Mouse (Mus musculus): ENCODE data around the gene Ifit3b. TPM values are rescaled to one million over a fixed set of nuclear protein-coding genes. Genes with fewer than 3 reads are reported as not detected.
"Not testable (repeated sequence)": the region's sequence is repeated elsewhere in the genome, so short reads cannot be mapped to it uniquely, and the experiment has no call there.

The Ifit3b gene
- total and polyA plus RNA-seq, 3 experiments: 0.90 to 1.4 (median 1.2) TPM

DNA sequence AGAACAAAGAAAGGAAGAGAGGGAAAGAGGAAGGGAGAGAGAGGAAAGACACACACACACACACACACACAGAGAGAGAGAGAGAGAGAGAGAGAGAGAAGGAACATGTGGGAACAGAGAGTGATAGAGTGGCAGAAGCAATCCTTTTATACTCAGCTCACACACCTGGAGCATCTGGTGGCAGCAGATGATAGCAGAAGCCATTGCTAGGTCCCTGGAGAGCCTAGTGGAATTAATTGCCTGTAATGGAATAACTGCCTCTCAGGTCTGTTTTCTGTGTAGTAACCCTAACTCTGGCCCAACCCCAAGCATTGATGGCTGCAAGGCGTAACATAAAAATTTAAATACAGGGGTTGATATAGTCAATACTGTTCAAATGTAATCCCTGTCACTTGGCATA is 36.7 kb upstream of the Ifit3b start:
- 94% methylated on average over 1 of the region's 1 CpGs for WGBS
- peaks cover 10% of the 10 kb centered on the region for H3K4me1 ChIP-seq (ENCODE audit: control insufficient read depth, insufficient read depth, low read length)
- no peaks in the 10 kb centered on the region for H3K27me3 ChIP-seq (ENCODE audit: control insufficient read depth, insufficient read depth, low read length)
- H3K27ac ChIP-seq: no peak overlapping the region
- H3K79me2 ChIP-seq (replicated peaks; ENCODE audit: control insufficient read depth, insufficient read depth, low read length): no peaks in the 10 kb centered on the region
- TF ChIP-seq POLR2A (IDR thresholded peaks at IDR 0.05; ENCODE audit: insufficient read depth, low read depth, low read length) (no peak), CTCF (IDR thresholded peaks at IDR 0.05) (no peak), EP300 (IDR thresholded peaks at IDR 0.05; ENCODE audit: insufficient read depth, low read depth, low read length) (no peak)
- peaks cover 10% of the 10 kb centered on the region for H3K36me3 ChIP-seq (ENCODE audit: control insufficient read depth, insufficient read depth, low read length)
- no peak overlapping the region for H3K9ac ChIP-seq (ENCODE audit: low read depth, low read length)
- no peak overlapping the region for H3K4me3 ChIP-seq
- DNase-seq: no peak
- intact Hi-C loops (cut with DNase I): no loop called here

DNA sequence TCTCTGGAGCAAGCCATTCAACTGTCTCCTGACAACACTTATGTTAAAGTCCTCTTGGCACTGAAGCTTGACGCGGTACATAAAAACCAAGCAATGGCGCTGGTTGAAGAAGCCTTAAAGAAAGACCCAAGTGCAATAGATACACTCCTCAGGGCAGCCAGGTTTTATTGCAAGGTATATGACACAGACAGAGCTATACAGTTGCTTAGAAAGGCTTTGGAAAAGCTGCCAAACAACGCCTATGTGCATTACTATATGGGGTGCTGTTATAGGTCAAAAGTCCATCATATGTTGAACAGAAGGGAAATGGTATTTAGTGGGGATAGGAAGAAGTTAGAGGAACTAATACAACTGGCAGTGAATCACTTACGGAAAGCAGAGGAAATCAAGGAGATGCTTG is 34.1 kb upstream of the Ifit3b start:
- no peak overlapping the region for H3K27ac ChIP-seq
- intact Hi-C loops (cut with DNase I): no loop called here
- TF ChIP-seq POLR2A (IDR thresholded peaks at IDR 0.05; ENCODE audit: insufficient read depth, low read depth, low read length) (no peak), CTCF (IDR thresholded peaks at IDR 0.05) (no peak), EP300 (IDR thresholded peaks at IDR 0.05; ENCODE audit: insufficient read depth, low read depth, low read length) (no peak)
- H3K36me3 ChIP-seq (ENCODE audit: control insufficient read depth, insufficient read depth, low read length): peaks cover 10% of the 10 kb centered on the region
- no peaks in the 10 kb centered on the region for H3K27me3 ChIP-seq (ENCODE audit: control insufficient read depth, insufficient read depth, low read length)
- H3K4me1 ChIP-seq (ENCODE audit: control insufficient read depth, insufficient read depth, low read length): peaks cover 10% of the 10 kb centered on the region
- no peak overlapping the region for H3K4me3 ChIP-seq
- H3K79me2 ChIP-seq (replicated peaks; ENCODE audit: control insufficient read depth, insufficient read depth, low read length): no peaks in the 10 kb centered on the region
- H3K9ac ChIP-seq (ENCODE audit: low read depth, low read length): no peak overlapping the region
- no peak for DNase-seq
- 90% methylated on average over 5 of the region's 5 CpGs for WGBS

DNA sequence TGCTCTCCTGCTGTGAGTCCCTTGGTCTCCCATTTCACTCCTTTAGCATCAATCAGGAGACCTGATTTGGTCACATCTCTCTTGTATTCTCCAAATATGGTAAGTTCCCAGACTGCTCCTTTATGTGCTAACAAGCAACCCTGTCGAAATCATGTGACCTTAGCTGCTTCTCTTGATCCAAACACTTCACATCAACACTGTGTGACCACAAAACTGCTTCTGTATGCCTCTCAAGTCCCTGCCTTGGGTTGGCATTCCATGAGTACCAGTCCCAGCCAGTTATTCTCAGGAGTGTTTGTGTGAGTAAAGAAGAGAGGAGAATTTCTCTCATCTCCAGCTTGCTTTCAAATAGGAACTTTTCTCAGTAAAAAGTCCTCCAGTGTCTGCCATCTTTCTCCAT is 30.6 kb upstream of the Ifit3b start:
- Histone ChIP-seq H3K4me3 (no peak overlapping the region), H3K4me1 (ENCODE audit: control insufficient read depth, insufficient read depth, low read length) (no peaks in the 10 kb centered on the region), H3K36me3 (ENCODE audit: control insufficient read depth, insufficient read depth, low read length) (peaks cover 9% of the 10 kb centered on the region), H3K27me3 (ENCODE audit: control insufficient read depth, insufficient read depth, low read length) (no peaks in the 10 kb centered on the region), H3K79me2 (replicated peaks; ENCODE audit: control insufficient read depth, insufficient read depth, low read length) (no peaks in the 10 kb centered on the region), H3K27ac (no peak overlapping the region), H3K9ac (ENCODE audit: low read depth, low read length) (no peak overlapping the region)
- no peak for TF ChIP-seq POLR2A (IDR thresholded peaks at IDR 0.05; ENCODE audit: insufficient read depth, low read depth, low read length)
- TF ChIP-seq CTCF (IDR thresholded peaks at IDR 0.05): no peak
- TF ChIP-seq EP300 (IDR thresholded peaks at IDR 0.05; ENCODE audit: insufficient read depth, low read depth, low read length): no peak
- 60% methylated on average over 1 of the region's 1 CpGs for WGBS
- DNase-seq: no peak
- intact Hi-C loops (cut with DNase I): no loop called here

DNA sequence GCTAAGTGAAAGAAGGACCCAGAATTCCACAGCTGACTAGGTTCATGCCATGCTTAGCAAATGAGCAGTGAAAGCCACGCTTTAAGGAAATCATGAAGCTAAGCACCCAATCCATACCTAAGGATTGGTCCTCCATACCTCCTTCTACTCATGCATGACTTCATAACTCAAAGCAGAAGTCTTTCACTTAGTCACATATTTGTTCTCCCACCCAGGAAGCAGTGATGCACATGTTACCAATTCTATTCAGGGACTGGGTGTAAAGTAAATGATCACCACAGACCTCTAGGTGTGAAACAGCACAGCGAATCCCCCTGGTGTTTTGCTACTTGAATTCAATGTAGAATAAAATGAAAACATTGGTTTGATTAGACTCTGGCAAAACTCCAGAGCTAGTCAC is 25.1 kb upstream of the Ifit3b start:
- H3K27ac ChIP-seq: peak overlapping the region; percentile 70

DNA sequence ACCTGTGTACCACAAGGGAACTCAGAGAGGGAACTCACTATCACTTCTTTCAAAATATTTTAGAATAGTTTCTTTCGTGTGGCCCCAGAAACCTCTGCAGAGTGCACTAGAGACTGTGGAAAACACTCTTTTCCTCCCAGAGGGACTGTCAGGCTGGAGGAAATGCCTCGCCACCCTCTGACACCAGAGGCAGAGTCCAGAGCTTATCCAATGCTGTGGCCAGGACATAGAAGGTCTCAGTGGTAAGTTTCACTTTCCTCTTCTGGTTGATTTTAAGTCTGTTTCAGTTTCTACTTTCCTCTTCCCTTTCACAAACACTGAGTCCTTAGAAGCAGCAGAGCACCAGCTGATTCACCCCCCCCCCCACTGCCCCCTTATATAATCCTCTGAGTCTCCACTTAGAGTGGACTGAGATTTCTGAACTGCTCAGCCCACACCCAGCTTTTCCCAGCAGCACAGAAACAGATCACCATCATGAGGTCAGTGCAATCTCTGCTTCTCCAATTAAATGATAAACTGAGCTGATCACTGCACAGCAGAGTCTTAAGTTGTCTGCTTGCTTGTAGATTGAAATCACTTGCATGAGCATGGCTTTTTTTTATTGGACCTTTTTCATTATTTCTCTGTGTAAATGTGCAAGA is 24.5 kb upstream of the Ifit3b start, which contains the start of gene Ifit3:
TSS of gene Ifit3 (plus strand) at position 406 of the 641 bp plus-strand sequence.
- peak; percentile 55 to 66 for DNase-seq
- intact Hi-C loops (cut with DNase I): loop anchor here (2.0 kb wide), 1 partner anchor 30 kb away; no protein-coding TSS in a partner anchor
- peak within 1 kb of the TSS; percentile 77 for H3K9ac ChIP-seq (ENCODE audit: low read depth, low read length)
- not testable (repeated sequence) for H3K4me1 ChIP-seq (ENCODE audit: control insufficient read depth, insufficient read depth, low read length); H3K36me3 ChIP-seq (ENCODE audit: control insufficient read depth, insufficient read depth, low read length); H3K27me3 ChIP-seq (ENCODE audit: control insufficient read depth, insufficient read depth, low read length); H3K79me2 ChIP-seq (replicated peaks; ENCODE audit: control insufficient read depth, insufficient read depth, low read length)
- H3K4me3 ChIP-seq: peak within 1 kb of the TSS; percentile 10; the same call in 1 of the 2 replicates
- WGBS: 18% methylated on average over 2 of the region's 2 CpGs
- TF ChIP-seq CTCF (IDR thresholded peaks at IDR 0.05) (peak; percentile 6; the same call in 1 of the 2 replicates), POLR2A (IDR thresholded peaks at IDR 0.05; ENCODE audit: insufficient read depth, low read depth, low read length) (peak; percentile 20; the same call in 1 of the 2 replicates)
- peak within 1 kb of the TSS; percentile 70 for H3K27ac ChIP-seq

More for the DNA sequence above, 25.1 kb upstream of the Ifit3b start:
- H3K36me3 ChIP-seq (ENCODE audit: control insufficient read depth, insufficient read depth, low read length); H3K4me1 ChIP-seq (ENCODE audit: control insufficient read depth, insufficient read depth, low read length); H3K27me3 ChIP-seq (ENCODE audit: control insufficient read depth, insufficient read depth, low read length); H3K79me2 ChIP-seq (replicated peaks; ENCODE audit: control insufficient read depth, insufficient read depth, low read length); H3K9ac ChIP-seq (ENCODE audit: low read depth, low read length); H3K4me3 ChIP-seq; DNase-seq: not testable (repeated sequence)
- WGBS: 74% methylated on average over 2 of the region's 2 CpGs
- intact Hi-C loops (cut with DNase I): loop anchor here (1.0 to 2.0 kb wide), 2 partner anchors 24 to 30 kb away; no protein-coding TSS in a partner anchor

DNA sequence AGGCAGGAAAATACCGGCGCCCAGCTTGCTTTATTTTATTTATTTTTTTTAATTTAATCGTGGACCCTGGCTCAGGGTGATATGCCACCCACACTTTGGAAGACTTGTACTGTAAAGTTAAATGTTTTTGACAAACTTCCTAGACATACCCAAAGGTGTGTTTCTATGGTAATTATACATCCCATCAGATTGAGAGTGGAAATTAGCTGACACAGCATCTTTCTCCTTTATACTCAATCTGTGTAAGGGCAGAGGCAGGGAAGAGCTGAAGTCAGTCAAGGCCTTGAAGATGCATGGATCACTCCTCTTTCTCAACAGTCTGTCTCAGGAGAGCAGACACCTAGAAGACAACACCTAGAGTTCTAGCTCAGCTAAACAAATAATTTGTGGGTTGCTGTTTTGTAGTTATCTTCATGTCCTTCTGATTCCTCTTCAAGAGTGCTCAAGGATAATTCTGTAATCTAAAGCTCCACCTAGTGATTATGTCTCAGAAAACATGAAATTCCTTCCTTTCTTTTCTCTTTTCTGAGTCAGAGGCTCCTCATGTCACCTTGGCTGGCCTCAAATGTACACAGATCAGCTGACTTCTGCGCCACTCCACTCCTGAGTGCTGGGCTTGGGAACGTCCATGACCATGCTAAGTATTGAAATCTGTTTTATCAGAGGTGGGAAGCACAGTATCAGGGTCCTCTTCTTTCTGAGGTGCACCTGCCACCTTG is 21.9 kb upstream of the Ifit3b start:
- not testable (repeated sequence) for H3K79me2 ChIP-seq (replicated peaks; ENCODE audit: control insufficient read depth, insufficient read depth, low read length); H3K27ac ChIP-seq; H3K36me3 ChIP-seq (ENCODE audit: control insufficient read depth, insufficient read depth, low read length); H3K9ac ChIP-seq (ENCODE audit: low read depth, low read length); H3K4me3 ChIP-seq; DNase-seq; H3K4me1 ChIP-seq (ENCODE audit: control insufficient read depth, insufficient read depth, low read length); H3K27me3 ChIP-seq (ENCODE audit: control insufficient read depth, insufficient read depth, low read length)
- WGBS: 68% methylated on average over 5 of the region's 5 CpGs
- intact Hi-C loops (cut with DNase I): loop anchor here (5.0 kb wide), 1 partner anchor 51 kb away; no protein-coding TSS in a partner anchor
- TF ChIP-seq CTCF (IDR thresholded peaks at IDR 0.05): peak; percentile 36

DNA sequence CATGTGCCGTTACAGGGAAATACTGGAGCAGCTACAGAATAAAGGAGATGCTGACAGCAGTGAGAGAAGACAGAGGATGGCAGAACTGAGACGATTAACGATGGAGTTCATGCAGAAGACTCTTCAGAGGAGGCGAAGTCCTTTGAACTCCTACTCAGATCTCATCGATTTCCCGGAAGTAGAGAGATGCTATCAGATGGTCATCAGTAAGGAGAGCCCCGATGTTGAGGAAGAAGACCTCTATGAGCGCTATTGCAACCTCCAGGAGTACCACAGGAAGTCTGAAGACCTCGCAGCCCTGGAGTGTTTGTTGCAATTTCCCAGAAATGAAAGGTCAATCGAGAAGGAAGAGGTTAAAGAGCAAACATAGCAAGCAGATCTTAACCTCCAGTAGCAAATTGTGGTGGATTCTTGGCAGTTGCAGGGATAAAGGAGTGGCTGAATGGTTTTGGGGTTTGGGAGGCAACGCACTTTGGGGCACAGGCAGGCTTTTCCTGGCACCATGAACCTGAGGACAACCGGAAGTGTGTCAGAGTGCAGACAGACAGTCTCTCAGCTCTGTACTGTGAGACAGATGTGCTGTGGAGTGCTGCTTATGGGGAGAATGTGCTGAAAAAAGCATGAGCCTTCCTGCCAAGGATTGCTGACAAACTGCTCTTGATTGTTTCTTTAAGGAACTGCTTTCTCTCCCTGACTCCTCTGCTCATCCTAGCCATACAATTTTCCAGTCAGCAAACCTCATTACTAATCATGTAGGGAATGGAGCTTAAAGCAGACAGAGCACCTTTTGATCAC is 19.7 kb upstream of the Ifit3b start:
- not testable (repeated sequence) for H3K9ac ChIP-seq (ENCODE audit: low read depth, low read length); H3K27me3 ChIP-seq (ENCODE audit: control insufficient read depth, insufficient read depth, low read length); H3K27ac ChIP-seq; H3K4me3 ChIP-seq; H3K4me1 ChIP-seq (ENCODE audit: control insufficient read depth, insufficient read depth, low read length); H3K36me3 ChIP-seq (ENCODE audit: control insufficient read depth, insufficient read depth, low read length); H3K79me2 ChIP-seq (replicated peaks; ENCODE audit: control insufficient read depth, insufficient read depth, low read length)
- WGBS: 62% methylated on average over 7 of the region's 12 CpGs
- intact Hi-C loops (cut with DNase I): loop anchor here (2.0 to 5.0 kb wide), 2 partner anchors 19 to 49 kb away; partner anchors contain the start of gene Ifit3b
- DNase-seq: peak in 1 of 2 experiments; percentile 15

All from heart, adult 2 months (tissue).